Mouse (Mus musculus): ENCODE results near the gene Manf. TPM values are rescaled to one million over a fixed set of nuclear protein-coding genes. Genes with fewer than 3 reads are reported as not detected.

The Manf gene
- polyA plus RNA-seq, 1 experiment from 2014 or later, result 180 TPM

- Histone ChIP-seq H3K4me3 (no peak overlapping the region), H3K4me2 (no peak overlapping the region), H3K9ac (no peak overlapping the region), H3K27me3 (no peaks in the 10 kb centered on the region), H3K4me1 (replicated peaks) (peaks cover 49% of the 10 kb centered on the region), H3K36me3 (peaks cover 50% of the 10 kb centered on the region), H3K27ac (replicated peaks) (no peak overlapping the region), H3K9me3 (no peaks in the 10 kb centered on the region)
- no peak for ATAC-seq (ENCODE audit: low FRiP score, low read depth)
- WGBS, result 56% methylated on average over 4 of the region's 4 CpGs
Measured at GRCm38 (mm10) chr9:106882176-106882575, 9.6 kb downstream of the Manf start.

GRCm38 (mm10) chr9:106881071-106881755, 10.6 kb downstream of the Manf start:
- Histone ChIP-seq H3K27me3 (no peaks in the 10 kb centered on the region), H3K4me3 (no peak overlapping the region), H3K9me3 (no peaks in the 10 kb centered on the region), H3K4me1 (replicated peaks) (peaks cover 49% of the 10 kb centered on the region), H3K36me3 (peaks cover 57% of the 10 kb centered on the region), H3K4me2 (no peak overlapping the region), H3K9ac (no peak overlapping the region), H3K27ac (replicated peaks) (no peak overlapping the region; the same call in 1 of the 2 replicates)
- WGBS, result 51% methylated on average over 4 of the region's 4 CpGs
- no peak for ATAC-seq (ENCODE audit: low FRiP score, low read depth)

GRCm38 (mm10) chr9:106879471-106879870, 12.3 kb downstream of the Manf start:
- no peak for ATAC-seq (ENCODE audit: low FRiP score, low read depth)
- Histone ChIP-seq H3K4me2 (no peak overlapping the region), H3K27me3 (no peaks in the 10 kb centered on the region), H3K27ac (replicated peaks) (no peak overlapping the region), H3K4me1 (replicated peaks) (peaks cover 36% of the 10 kb centered on the region), H3K9me3 (no peaks in the 10 kb centered on the region), H3K9ac (no peak overlapping the region), H3K4me3 (no peak overlapping the region), H3K36me3 (peaks cover 71% of the 10 kb centered on the region)
- WGBS, result 65% methylated on average over 4 of the region's 4 CpGs

GRCm38 (mm10) chr9:106876666-106877065, 15.1 kb downstream of the Manf start:
- Histone ChIP-seq H3K9ac (no peak overlapping the region), H3K9me3 (no peaks in the 10 kb centered on the region), H3K36me3 (peaks cover 67% of the 10 kb centered on the region), H3K27ac (replicated peaks) (no peak overlapping the region), H3K4me3 (no peak overlapping the region), H3K27me3 (no peaks in the 10 kb centered on the region), H3K4me1 (replicated peaks) (peaks cover 8% of the 10 kb centered on the region), H3K4me2 (no peak overlapping the region)
- no peak for ATAC-seq (ENCODE audit: low FRiP score, low read depth)
- WGBS, result 91% methylated on average over 3 of the region's 3 CpGs

- 87% methylated on average over 5 of the region's 5 CpGs for WGBS
- no peaks in the 10 kb centered on the region for H3K9me3 ChIP-seq
- H3K9ac ChIP-seq, result no peak overlapping the region
- H3K27me3 ChIP-seq, result no peaks in the 10 kb centered on the region
- no peak overlapping the region for H3K4me2 ChIP-seq
- H3K4me1 ChIP-seq (replicated peaks), result no peaks in the 10 kb centered on the region
- no peak overlapping the region for H3K4me3 ChIP-seq
- H3K27ac ChIP-seq (replicated peaks), result no peak overlapping the region
- ATAC-seq (ENCODE audit: low FRiP score, low read depth), result no peak
- H3K36me3 ChIP-seq, result peaks cover 56% of the 10 kb centered on the region
Measured at GRCm38 (mm10) chr9:106874216-106874615, 17.6 kb downstream of the Manf start.

- no peaks in the 10 kb centered on the region for H3K27me3 ChIP-seq
- WGBS, result 92% methylated on average over 11 of the region's 11 CpGs
- H3K4me2 ChIP-seq, result no peak overlapping the region
- no peak overlapping the region for H3K4me3 ChIP-seq
- no peaks in the 10 kb centered on the region for H3K9me3 ChIP-seq
- no peak overlapping the region for H3K9ac ChIP-seq
- no peak for ATAC-seq (ENCODE audit: low FRiP score, low read depth)
- no peaks in the 10 kb centered on the region for H3K4me1 ChIP-seq (replicated peaks)
- H3K27ac ChIP-seq (replicated peaks), result no peak overlapping the region
- peaks cover 76% of the 10 kb centered on the region for H3K36me3 ChIP-seq
Measured at GRCm38 (mm10) chr9:106858036-106858435, 33.7 kb downstream of the Manf start.

GRCm38 (mm10) chr9:106856664-106857063, 35.1 kb downstream of the Manf start:
- 89% methylated on average over 3 of the region's 3 CpGs for WGBS
- H3K4me2 ChIP-seq, result no peak overlapping the region
- H3K9ac ChIP-seq, result no peak overlapping the region
- H3K4me1 ChIP-seq (replicated peaks), result no peaks in the 10 kb centered on the region
- no peaks in the 10 kb centered on the region for H3K27me3 ChIP-seq
- peaks cover 75% of the 10 kb centered on the region for H3K36me3 ChIP-seq
- H3K27ac ChIP-seq (replicated peaks), result no peak overlapping the region
- no peaks in the 10 kb centered on the region for H3K9me3 ChIP-seq
- ATAC-seq (ENCODE audit: low FRiP score, low read depth), result no peak
- no peak overlapping the region for H3K4me3 ChIP-seq

GRCm38 (mm10) chr9:106842800-106843199, 49.0 kb downstream of the Manf start:
- H3K27me3 ChIP-seq, result no peaks in the 10 kb centered on the region
- no peaks in the 10 kb centered on the region for H3K4me1 ChIP-seq (replicated peaks)
- ATAC-seq (ENCODE audit: low FRiP score, low read depth), result no peak
- H3K9ac ChIP-seq, result no peak overlapping the region
- H3K27ac ChIP-seq (replicated peaks), result no peak overlapping the region
- WGBS, result 96% methylated on average over 6 of the region's 6 CpGs
- no peak overlapping the region for H3K4me2 ChIP-seq
- H3K4me3 ChIP-seq, result no peak overlapping the region
- peaks cover 66% of the 10 kb centered on the region for H3K36me3 ChIP-seq
- no peaks in the 10 kb centered on the region for H3K9me3 ChIP-seq

GRCm38 (mm10) chr9:106840569-106840968, 51.2 kb downstream of the Manf start:
- 100% methylated on average over 1 of the region's 1 CpGs for WGBS
- no peak overlapping the region for H3K4me2 ChIP-seq
- H3K36me3 ChIP-seq, result peaks cover 68% of the 10 kb centered on the region
- no peaks in the 10 kb centered on the region for H3K27me3 ChIP-seq
- no peaks in the 10 kb centered on the region for H3K4me1 ChIP-seq (replicated peaks)
- H3K27ac ChIP-seq (replicated peaks), result no peak overlapping the region
- no peak for ATAC-seq (ENCODE audit: low FRiP score, low read depth)
- no peak overlapping the region for H3K4me3 ChIP-seq
- H3K9ac ChIP-seq, result no peak overlapping the region
- H3K9me3 ChIP-seq, result no peaks in the 10 kb centered on the region

- peak overlapping the region; percentile 81 for H3K9ac ChIP-seq
- no peaks in the 10 kb centered on the region for H3K36me3 ChIP-seq
- no peak for ATAC-seq (ENCODE audit: low FRiP score, low read depth)
- peaks cover 18% of the 10 kb centered on the region for H3K4me1 ChIP-seq (replicated peaks)
- H3K27me3 ChIP-seq, result no peaks in the 10 kb centered on the region
- peak overlapping the region; percentile 95 for H3K27ac ChIP-seq (replicated peaks)
- H3K9me3 ChIP-seq, result no peaks in the 10 kb centered on the region
- H3K4me3 ChIP-seq, result peak overlapping the region; percentile 92
- 3% methylated on average over 27 of the region's 32 CpGs for WGBS
- H3K4me2 ChIP-seq, result peak overlapping the region; percentile 96
Measured at GRCm38 (mm10) chr9:106822381-106823104, 69.2 kb downstream of the Manf start.

GRCm38 (mm10) chr9:106821618-106822380, 70.0 kb downstream of the Manf start, which contains the start of gene Dcaf1:
Dcaf1 (plus strand) TSS chr9:106821874.
- no peaks in the 10 kb centered on the region for H3K36me3 ChIP-seq
- under 1% methylated on average over 46 of the region's 71 CpGs for WGBS
- no peaks in the 10 kb centered on the region for H3K9me3 ChIP-seq
- H3K4me2 ChIP-seq, result peak within 1 kb of the TSS; percentile 96
- peak within 1 kb of the TSS; percentile 95 for H3K27ac ChIP-seq (replicated peaks)
- peaks cover 18% of the 10 kb centered on the region for H3K4me1 ChIP-seq (replicated peaks)
- no peaks in the 10 kb centered on the region for H3K27me3 ChIP-seq
- H3K4me3 ChIP-seq, result peak within 1 kb of the TSS; percentile 92
- peak within 1 kb of the TSS; percentile 81 for H3K9ac ChIP-seq
- peak; percentile 99 for ATAC-seq (ENCODE audit: low FRiP score, low read depth)

Measured in hindbrain, embryonic 15.5 days (tissue).